Mouse (Mus musculus) forebrain, embryonic 13.5 days (tissue): ENCODE data around the gene Nrbf2. TPM values are rescaled to one million over a fixed set of nuclear protein-coding genes. Genes with fewer than 3 reads are reported as not detected.

Experiments used
- ATAC-seq: fragments of 200-750 bp; cut with Nextera tagmentation; 2 replicates; pipeline ENCODE4 v1.8.0; 2017
- H3K27ac ChIP-seq: fragments of 300-500 bp; sonication (generic); 2 replicates; pipeline ENCODE4 v1.5.1; 2015; ENCODE audit warnings: inconsistent platforms, mild to moderate bottlenecking, moderate library complexity
- H3K27me3 ChIP-seq: fragments of 300-500 bp; sonication (generic); 2 replicates; pipeline ENCODE4 v1.6.1; 2015; ENCODE audit warnings: mild to moderate bottlenecking, inconsistent platforms
- H3K36me3 ChIP-seq: fragments of 300-500 bp; sonication (generic); 2 replicates; pipeline ENCODE4 v1.6.1; 2015; ENCODE audit warnings: mild to moderate bottlenecking, inconsistent platforms; ENCODE audit not compliant: poor library complexity, severe bottlenecking
- H3K4me1 ChIP-seq: fragments of 300-500 bp; sonication (generic); 2 replicates; pipeline ENCODE4 v1.6.1; 2015; ENCODE audit warnings: inconsistent platforms
- H3K4me2 ChIP-seq: fragments of 300-500 bp; sonication (generic); 2 replicates; pipeline ENCODE4 v1.6.1; 2015; ENCODE audit warnings: inconsistent platforms, mild to moderate bottlenecking, moderate library complexity
- H3K4me3 ChIP-seq: fragments of 300-500 bp; sonication (generic); 2 replicates; pipeline ENCODE4 v1.5.1; 2015; ENCODE audit warnings: mild to moderate bottlenecking, inconsistent platforms
- H3K9ac ChIP-seq: fragments of 300-500 bp; sonication (generic); 2 replicates; pipeline ENCODE4 v1.6.1; 2015; ENCODE audit warnings: mild to moderate bottlenecking, inconsistent platforms
- H3K9me3 ChIP-seq: fragments of 300-500 bp; sonication (generic); replicated peaks from 2 replicates; pipeline ENCODE4 v1.6.1; 2016; ENCODE audit warnings: inconsistent platforms
- WGBS: fragments of 180-500 bp; shearing (Covaris S2); methylation state at CpG from one replicate; pipeline ENCODE4 v1.1.7; 2015; 5-methylcytosine and 5-hydroxymethylcytosine counted together
- polyA plus RNA-seq: library from polyadenylated mRNA; unstranded; fragments of >200 nt; fragmentation: Nextera tagmentation; extraction: Ambion mirVana; gene quantifications from 2 replicates; pipeline ENCODE4 v1.2.1, GENCODE M21; 2015

Nrbf2 gene
- polyA plus RNA-seq, 1 experiment from 2014 or later, result 41.0 TPM

GRCm38 (mm10) chr10:67287877-67288276, 2.8 kb upstream of the Nrbf2 start:
- WGBS, result 78% methylated on average over 3 of the region's 3 CpGs
- H3K4me2 ChIP-seq, result no peak overlapping the region
- no peak overlapping the region for H3K4me3 ChIP-seq

GRCm38 (mm10) chr10:67284761-67285175, 337 bp downstream of the Nrbf2 start:
- WGBS, result 0% methylated on average over 37 of the region's 41 CpGs

More at GRCm38 (mm10) chr10:67287877-67288276, 2.8 kb upstream of the Nrbf2 start:
- peaks cover 16% of the 10 kb centered on the region for H3K4me1 ChIP-seq
- H3K27me3 ChIP-seq, result no peaks in the 10 kb centered on the region
- no peak overlapping the region for H3K9ac ChIP-seq
- ATAC-seq, result no peak
- H3K36me3 ChIP-seq, result no peaks in the 10 kb centered on the region
- no peaks in the 10 kb centered on the region for H3K9me3 ChIP-seq
- no peak overlapping the region for H3K27ac ChIP-seq

GRCm38 (mm10) chr10:67284311-67284710, 794 bp downstream of the Nrbf2 start:
- ATAC-seq, result no peak; the same call in 1 of the 2 replicates
- no peaks in the 10 kb centered on the region for H3K9me3 ChIP-seq
- H3K27ac ChIP-seq, result 0 out of 2 replicates have a peak overlapping the region, but pooled peaks have one; percentile 51
- H3K4me2 ChIP-seq, result peak overlapping the region; percentile 72
- H3K9ac ChIP-seq, result peak overlapping the region; percentile 95
- no peaks in the 10 kb centered on the region for H3K27me3 ChIP-seq
- peaks cover 27% of the 10 kb centered on the region for H3K4me1 ChIP-seq
- 4% methylated on average over 10 of the region's 10 CpGs for WGBS
- peak overlapping the region; percentile 91 for H3K4me3 ChIP-seq
- no peaks in the 10 kb centered on the region for H3K36me3 ChIP-seq

More at GRCm38 (mm10) chr10:67284761-67285175, 337 bp downstream of the Nrbf2 start:
- Histone ChIP-seq H3K36me3 (no peaks in the 10 kb centered on the region), H3K27me3 (no peaks in the 10 kb centered on the region), H3K9me3 (no peaks in the 10 kb centered on the region), H3K4me1 (peaks cover 27% of the 10 kb centered on the region), H3K9ac (peak overlapping the region; percentile 95), H3K4me2 (peak overlapping the region; percentile 72), H3K4me3 (peak overlapping the region; percentile 91), H3K27ac (peak overlapping the region; percentile 51; the same call in 1 of the 2 replicates)
- ATAC-seq, result no peak; the same call in 1 of the 2 replicates

GRCm38 (mm10) chr10:67283516-67283915, 1.6 kb downstream of the Nrbf2 start:
- Histone ChIP-seq H3K27ac (no peak overlapping the region), H3K4me1 (peaks cover 27% of the 10 kb centered on the region), H3K4me3 (peak overlapping the region; percentile 7; the same call in 1 of the 2 replicates), H3K9me3 (no peaks in the 10 kb centered on the region), H3K4me2 (peak overlapping the region; percentile 72), H3K27me3 (no peaks in the 10 kb centered on the region), H3K9ac (peak overlapping the region; percentile 95; the same call in 1 of the 2 replicates), H3K36me3 (no peaks in the 10 kb centered on the region)
- ATAC-seq, result no peak
- WGBS, result 85% methylated on average over 9 of the region's 9 CpGs

GRCm38 (mm10) chr10:67282531-67282930, 2.6 kb downstream of the Nrbf2 start:
- WGBS, result 85% methylated on average over 2 of the region's 2 CpGs

GRCm38 (mm10) chr10:67281852-67282251, 3.3 kb downstream of the Nrbf2 start:
- H3K4me1 ChIP-seq, result peaks cover 27% of the 10 kb centered on the region
- H3K4me2 ChIP-seq, result no peak overlapping the region
- ATAC-seq, result no peak
- H3K27me3 ChIP-seq, result no peaks in the 10 kb centered on the region
- H3K9me3 ChIP-seq, result no peaks in the 10 kb centered on the region
- H3K9ac ChIP-seq, result no peak overlapping the region
- H3K36me3 ChIP-seq, result no peaks in the 10 kb centered on the region
- no peak overlapping the region for H3K4me3 ChIP-seq
- 76% methylated on average over 8 of the region's 8 CpGs for WGBS
- no peak overlapping the region for H3K27ac ChIP-seq

More at GRCm38 (mm10) chr10:67282531-67282930, 2.6 kb downstream of the Nrbf2 start:
- Histone ChIP-seq H3K4me2 (no peak overlapping the region), H3K27ac (no peak overlapping the region), H3K36me3 (no peaks in the 10 kb centered on the region), H3K9ac (no peak overlapping the region), H3K4me1 (peaks cover 27% of the 10 kb centered on the region), H3K4me3 (no peak overlapping the region), H3K27me3 (no peaks in the 10 kb centered on the region), H3K9me3 (no peaks in the 10 kb centered on the region)
- ATAC-seq, result no peak

GRCm38 (mm10) chr10:67275916-67276315, 9.2 kb downstream of the Nrbf2 start:
- Histone ChIP-seq H3K9ac (no peak overlapping the region), H3K9me3 (no peaks in the 10 kb centered on the region), H3K36me3 (peaks cover 22% of the 10 kb centered on the region), H3K4me3 (no peak overlapping the region), H3K27ac (no peak overlapping the region), H3K27me3 (no peaks in the 10 kb centered on the region), H3K4me1 (no peaks in the 10 kb centered on the region), H3K4me2 (no peak overlapping the region)
- no peak for ATAC-seq

- Histone ChIP-seq H3K4me1 (no peaks in the 10 kb centered on the region), H3K4me3 (no peak overlapping the region), H3K36me3 (peaks cover 39% of the 10 kb centered on the region), H3K27me3 (no peaks in the 10 kb centered on the region), H3K4me2 (no peak overlapping the region), H3K27ac (no peak overlapping the region), H3K9me3 (no peaks in the 10 kb centered on the region), H3K9ac (no peak overlapping the region)
- ATAC-seq, result peak; percentile 55; the same call in 1 of the 2 replicates
- 61% methylated on average over 1 of the region's 1 CpGs for WGBS
These were observed 20.3 kb downstream of the Nrbf2 start for GRCm38 (mm10) chr10:67264852-67265251.

GRCm38 (mm10) chr10:67253115-67253514, 32.0 kb downstream of the Nrbf2 start:
- ATAC-seq, result no peak
- no peak overlapping the region for H3K9ac ChIP-seq
- WGBS, result 96% methylated on average over 1 of the region's 1 CpGs

GRCm38 (mm10) chr10:67252353-67252752, 32.8 kb downstream of the Nrbf2 start:
- Histone ChIP-seq H3K4me3 (no peak overlapping the region), H3K4me2 (no peak overlapping the region), H3K9ac (no peak overlapping the region), H3K36me3 (peaks cover 63% of the 10 kb centered on the region), H3K27ac (no peak overlapping the region), H3K27me3 (no peaks in the 10 kb centered on the region), H3K9me3 (no peaks in the 10 kb centered on the region), H3K4me1 (no peaks in the 10 kb centered on the region)
- 90% methylated on average over 5 of the region's 5 CpGs for WGBS
- ATAC-seq, result no peak

More at GRCm38 (mm10) chr10:67253115-67253514, 32.0 kb downstream of the Nrbf2 start:
- Histone ChIP-seq H3K9me3 (no peaks in the 10 kb centered on the region), H3K27ac (no peak overlapping the region), H3K27me3 (no peaks in the 10 kb centered on the region), H3K36me3 (peaks cover 67% of the 10 kb centered on the region), H3K4me1 (no peaks in the 10 kb centered on the region), H3K4me2 (no peak overlapping the region), H3K4me3 (no peak overlapping the region)

- Histone ChIP-seq H3K27me3 (no peaks in the 10 kb centered on the region), H3K4me3 (no peak overlapping the region), H3K9ac (no peak overlapping the region), H3K4me2 (no peak overlapping the region), H3K9me3 (no peaks in the 10 kb centered on the region), H3K27ac (no peak overlapping the region), H3K36me3 (peaks cover 65% of the 10 kb centered on the region), H3K4me1 (no peaks in the 10 kb centered on the region)
- ATAC-seq, result no peak
- WGBS, result 94% methylated on average over 6 of the region's 6 CpGs
These were observed 34.3 kb downstream of the Nrbf2 start for GRCm38 (mm10) chr10:67250846-67251245.

- H3K27me3 ChIP-seq, result no peaks in the 10 kb centered on the region
- H3K4me2 ChIP-seq, result no peak overlapping the region
- H3K4me3 ChIP-seq, result no peak overlapping the region
- 86% methylated on average over 2 of the region's 2 CpGs for WGBS
- ATAC-seq, result no peak
- H3K4me1 ChIP-seq, result no peaks in the 10 kb centered on the region
- no peaks in the 10 kb centered on the region for H3K9me3 ChIP-seq
- peaks cover 66% of the 10 kb centered on the region for H3K36me3 ChIP-seq
- no peak overlapping the region for H3K27ac ChIP-seq
- H3K9ac ChIP-seq, result no peak overlapping the region
These were observed 35.6 kb downstream of the Nrbf2 start for GRCm38 (mm10) chr10:67249486-67249885.

GRCm38 (mm10) chr10:67247145-67247544, 38.0 kb downstream of the Nrbf2 start:
- H3K27ac ChIP-seq, result no peak overlapping the region
- no peak overlapping the region for H3K4me3 ChIP-seq
- peaks cover 66% of the 10 kb centered on the region for H3K36me3 ChIP-seq
- ATAC-seq, result no peak
- H3K9ac ChIP-seq, result no peak overlapping the region
- no peak overlapping the region for H3K4me2 ChIP-seq
- no peaks in the 10 kb centered on the region for H3K4me1 ChIP-seq
- 91% methylated on average over 4 of the region's 4 CpGs for WGBS
- no peaks in the 10 kb centered on the region for H3K27me3 ChIP-seq
- H3K9me3 ChIP-seq, result no peaks in the 10 kb centered on the region
